Mouse (Mus musculus): ENCODE results near the gene Asxl1. TPM values are rescaled to one million over a fixed set of nuclear protein-coding genes. Genes with fewer than 3 reads are reported as not detected.

The Asxl1 gene
- polyA plus RNA-seq, 1 experiment from 2014 or later: 12.2 TPM

DNA sequence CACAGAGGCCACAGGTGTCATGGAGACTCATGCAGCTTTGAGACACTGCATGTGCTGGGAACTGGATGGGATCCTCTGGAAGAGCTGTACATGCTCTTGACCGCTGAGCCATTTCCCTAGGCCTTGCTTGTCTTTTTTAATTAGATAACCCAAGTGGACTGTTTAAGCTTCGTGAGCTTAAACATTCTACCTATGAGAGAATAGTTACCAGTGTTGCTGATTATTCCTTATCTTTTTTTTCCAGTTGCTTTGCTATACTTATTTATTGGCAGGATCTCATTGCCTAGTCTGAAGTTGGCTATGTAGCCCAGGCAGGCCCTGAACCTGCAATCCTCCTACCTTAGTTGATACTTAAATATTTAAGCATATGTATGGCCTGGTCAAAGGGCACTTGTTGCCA lies 44.2 kb downstream of the Asxl1 start:
- Histone ChIP-seq H3K36me3 (peaks cover 87% of the 10 kb centered on the region), H3K9ac (0 out of 2 replicates have a peak overlapping the region, but pooled peaks have one; percentile 3), H3K4me2 (no peak overlapping the region), H3K4me1 (peaks cover 22% of the 10 kb centered on the region), H3K27me3 (replicated peaks) (no peaks in the 10 kb centered on the region), H3K4me3 (no peak overlapping the region), H3K27ac (no peak overlapping the region), H3K9me3 (replicated peaks) (0 out of 2 replicates have a peak, but pooled peaks cover 3% of the 10 kb centered on the region)
- WGBS (ENCODE audit: insufficient replicate concordance): 41% methylated on average over 2 of the region's 2 CpGs
- peak; percentile 44; the same call in 1 of the 2 replicates for ATAC-seq

DNA sequence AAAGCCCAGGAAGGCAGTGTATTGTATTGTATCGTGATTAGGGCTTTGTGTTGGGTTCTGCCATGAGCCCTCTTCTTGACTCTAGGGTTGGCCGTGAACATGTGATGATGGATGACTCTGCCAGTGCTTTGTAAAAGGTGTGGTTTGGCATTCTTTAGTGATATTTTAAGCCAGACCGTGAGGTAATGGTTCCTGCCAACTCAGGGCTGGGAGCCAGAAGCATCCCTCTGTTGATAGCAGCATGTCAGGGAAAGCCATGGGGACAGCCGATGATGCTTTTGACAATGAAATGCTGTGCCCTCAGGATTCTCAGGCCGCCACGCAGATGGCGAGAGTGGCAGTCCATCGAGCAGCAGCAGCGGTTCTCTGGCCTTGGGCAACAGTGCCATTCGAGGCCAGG lies 47.4 kb downstream of the Asxl1 start:
- no peak overlapping the region for H3K27ac ChIP-seq
- no peak overlapping the region for H3K4me2 ChIP-seq
- ATAC-seq: no peak
- H3K9ac ChIP-seq: no peak overlapping the region
- H3K9me3 ChIP-seq (replicated peaks): 0 out of 2 replicates have a peak, but pooled peaks cover 3% of the 10 kb centered on the region
- H3K4me3 ChIP-seq: no peak overlapping the region
- no peaks in the 10 kb centered on the region for H3K27me3 ChIP-seq (replicated peaks)
- H3K4me1 ChIP-seq: peaks cover 22% of the 10 kb centered on the region
- 86% methylated on average over 10 of the region's 10 CpGs for WGBS (ENCODE audit: insufficient replicate concordance)
- peaks cover 94% of the 10 kb centered on the region for H3K36me3 ChIP-seq

DNA sequence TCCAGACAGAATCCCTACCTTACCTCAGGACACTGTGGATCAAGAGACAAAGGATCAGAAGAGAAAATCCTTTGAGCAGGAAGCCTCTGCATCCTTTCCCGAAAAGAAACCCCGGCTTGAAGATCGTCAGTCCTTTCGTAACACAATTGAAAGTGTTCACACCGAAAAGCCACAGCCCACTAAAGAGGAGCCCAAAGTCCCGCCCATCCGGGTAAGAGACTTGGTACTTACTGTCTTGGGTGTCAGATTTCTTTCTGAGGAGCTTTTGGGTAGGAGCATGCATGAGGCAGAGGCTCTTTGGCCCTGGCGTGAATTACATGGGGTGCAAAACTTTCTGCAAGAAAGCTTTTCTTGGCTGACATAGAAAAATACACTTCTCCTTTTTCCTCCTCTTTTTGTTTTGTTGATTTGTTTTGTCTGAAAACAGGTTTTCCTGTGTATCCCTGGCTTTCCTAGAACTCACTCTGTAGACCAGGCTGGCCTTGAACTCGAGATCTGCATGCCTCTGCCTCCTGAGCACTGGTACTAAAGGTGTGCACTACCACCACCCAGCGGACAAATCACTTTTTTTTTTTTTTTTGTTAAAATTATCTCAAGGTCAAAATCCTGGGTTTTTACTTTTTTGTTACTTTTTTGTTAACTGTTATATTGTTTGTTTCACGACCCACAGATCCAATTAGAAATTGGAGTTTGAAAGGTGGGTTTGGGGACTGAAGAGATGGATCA lies 52.3 kb downstream of the Asxl1 start:
- Histone ChIP-seq H3K27me3 (replicated peaks) (no peaks in the 10 kb centered on the region), H3K9ac (no peak overlapping the region), H3K4me1 (no peaks in the 10 kb centered on the region), H3K4me2 (no peak overlapping the region), H3K36me3 (peaks cover 97% of the 10 kb centered on the region), H3K9me3 (replicated peaks) (0 out of 2 replicates have a peak, but pooled peaks cover 3% of the 10 kb centered on the region), H3K27ac (no peak overlapping the region), H3K4me3 (no peak overlapping the region)
- 88% methylated on average over 11 of the region's 11 CpGs for WGBS (ENCODE audit: insufficient replicate concordance)
- no peak for ATAC-seq

GRCm38 (mm10) chr2:153399166-153399565 lies 53.5 kb downstream of the Asxl1 start:
- H3K9ac ChIP-seq: no peak overlapping the region
- no peak for ATAC-seq
- no peak overlapping the region for H3K27ac ChIP-seq
- WGBS (ENCODE audit: insufficient replicate concordance): 85% methylated on average over 15 of the region's 15 CpGs
- H3K36me3 ChIP-seq: peaks cover 90% of the 10 kb centered on the region
- no peaks in the 10 kb centered on the region for H3K9me3 ChIP-seq (replicated peaks)
- H3K4me2 ChIP-seq: no peak overlapping the region
- no peak overlapping the region for H3K4me3 ChIP-seq
- no peaks in the 10 kb centered on the region for H3K27me3 ChIP-seq (replicated peaks)
- H3K4me1 ChIP-seq: peaks cover 5% of the 10 kb centered on the region; the same call in 1 of the 2 replicates

DNA sequence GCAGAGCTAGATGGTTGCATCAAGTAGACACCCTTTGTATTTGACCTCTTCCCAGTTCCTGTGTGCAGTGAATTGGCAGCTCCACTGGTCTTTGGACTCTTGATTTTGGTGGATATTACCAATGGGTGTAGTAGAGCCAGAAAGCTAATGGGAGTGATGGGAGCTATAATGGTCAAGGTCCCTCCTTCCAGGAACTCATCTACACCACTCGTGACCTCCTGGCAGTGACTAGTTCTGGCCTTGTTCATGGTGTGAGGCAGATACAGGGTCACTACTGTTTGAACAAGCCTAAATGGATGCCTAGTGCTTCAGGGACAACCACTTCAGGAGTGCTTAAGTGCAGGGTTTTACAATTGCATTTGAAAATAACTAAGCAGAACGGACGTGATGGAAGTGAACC lies 58.4 kb downstream of the Asxl1 start:
- no peak overlapping the region for H3K4me2 ChIP-seq
- whole genome bisulfite sequencing (ENCODE audit: insufficient replicate concordance): 83% methylated on average over 3 of the region's 3 CpGs
- peaks cover 75% of the 10 kb centered on the region for H3K36me3 ChIP-seq
- H3K9ac ChIP-seq: no peak overlapping the region
- no peaks in the 10 kb centered on the region for H3K27me3 ChIP-seq (replicated peaks)
- H3K27ac ChIP-seq: 0 out of 2 replicates have a peak overlapping the region, but pooled peaks have one; percentile 23
- no peak for ATAC-seq
- H3K4me1 ChIP-seq: peaks cover 12% of the 10 kb centered on the region; the same call in 1 of the 2 replicates
- no peaks in the 10 kb centered on the region for H3K9me3 ChIP-seq (replicated peaks)
- no peak overlapping the region for H3K4me3 ChIP-seq

GRCm38 (mm10) chr2:153404882-153405281 lies 59.3 kb downstream of the Asxl1 start:
- Histone ChIP-seq H3K36me3 (peaks cover 75% of the 10 kb centered on the region), H3K4me3 (no peak overlapping the region), H3K4me1 (peaks cover 14% of the 10 kb centered on the region), H3K9me3 (replicated peaks) (no peaks in the 10 kb centered on the region), H3K27me3 (replicated peaks) (no peaks in the 10 kb centered on the region), H3K27ac (no peak overlapping the region), H3K4me2 (no peak overlapping the region), H3K9ac (no peak overlapping the region)
- WGBS (ENCODE audit: insufficient replicate concordance): 73% methylated on average over 3 of the region's 3 CpGs
- 0 out of 2 replicates have a peak, but pooled peaks have one; percentile 15 for ATAC-seq

DNA sequence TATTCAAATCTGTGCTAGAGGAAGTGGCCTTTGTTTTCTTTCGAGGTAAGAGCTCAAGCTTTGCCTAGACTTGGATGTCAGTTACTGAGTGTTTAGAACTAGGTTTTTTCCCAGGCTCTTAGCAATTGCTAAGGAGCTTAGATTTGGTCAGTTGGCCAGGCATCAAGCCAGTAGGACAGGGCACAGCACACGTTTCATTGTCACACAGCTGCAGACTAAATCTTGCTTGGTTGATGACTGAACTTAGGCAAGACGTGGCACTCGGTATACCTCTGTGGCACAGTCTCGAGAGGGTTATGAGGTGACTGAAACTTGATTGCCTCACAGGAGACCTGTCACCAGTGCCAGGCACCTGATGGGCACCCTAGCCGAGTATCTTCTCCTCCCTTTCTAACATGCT lies 61.3 kb downstream of the Asxl1 start:
- H3K36me3 ChIP-seq: peaks cover 75% of the 10 kb centered on the region

DNA sequence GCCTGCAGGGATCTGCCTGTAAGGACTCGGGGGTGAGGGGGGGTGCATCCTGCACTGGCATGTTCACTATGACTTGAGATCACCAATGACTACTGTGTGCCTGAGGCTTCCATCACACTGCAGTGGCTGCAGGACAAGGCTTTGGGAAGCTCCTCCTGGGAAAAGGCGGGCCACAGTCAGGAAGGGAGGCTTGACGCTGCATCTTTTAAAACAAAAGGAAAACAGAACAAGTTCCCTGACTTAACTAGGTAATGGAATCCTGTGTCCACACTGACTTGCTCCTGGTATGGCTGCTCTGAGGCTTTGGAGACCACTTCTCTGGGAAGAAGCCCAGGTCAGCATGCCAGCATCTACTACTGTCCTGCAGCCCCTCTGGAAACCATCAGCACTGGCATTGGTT lies 63.3 kb downstream of the Asxl1 start:
- no peak for ATAC-seq
- no peaks in the 10 kb centered on the region for H3K27me3 ChIP-seq (replicated peaks)
- no peak overlapping the region for H3K27ac ChIP-seq
- no peaks in the 10 kb centered on the region for H3K9me3 ChIP-seq (replicated peaks)
- peaks cover 84% of the 10 kb centered on the region for H3K36me3 ChIP-seq
- H3K4me2 ChIP-seq: no peak overlapping the region
- no peak overlapping the region for H3K9ac ChIP-seq
- H3K4me3 ChIP-seq: no peak overlapping the region
- WGBS (ENCODE audit: insufficient replicate concordance): 89% methylated on average over 3 of the region's 3 CpGs
- peaks cover 32% of the 10 kb centered on the region for H3K4me1 ChIP-seq

More for the DNA sequence above, 61.3 kb downstream of the Asxl1 start:
- Histone ChIP-seq H3K9ac (no peak overlapping the region), H3K4me3 (no peak overlapping the region), H3K9me3 (replicated peaks) (no peaks in the 10 kb centered on the region), H3K27me3 (replicated peaks) (no peaks in the 10 kb centered on the region), H3K27ac (no peak overlapping the region), H3K4me2 (no peak overlapping the region), H3K4me1 (peaks cover 30% of the 10 kb centered on the region)
- 79% methylated on average over 6 of the region's 6 CpGs for WGBS (ENCODE audit: insufficient replicate concordance)
- ATAC-seq: no peak

DNA sequence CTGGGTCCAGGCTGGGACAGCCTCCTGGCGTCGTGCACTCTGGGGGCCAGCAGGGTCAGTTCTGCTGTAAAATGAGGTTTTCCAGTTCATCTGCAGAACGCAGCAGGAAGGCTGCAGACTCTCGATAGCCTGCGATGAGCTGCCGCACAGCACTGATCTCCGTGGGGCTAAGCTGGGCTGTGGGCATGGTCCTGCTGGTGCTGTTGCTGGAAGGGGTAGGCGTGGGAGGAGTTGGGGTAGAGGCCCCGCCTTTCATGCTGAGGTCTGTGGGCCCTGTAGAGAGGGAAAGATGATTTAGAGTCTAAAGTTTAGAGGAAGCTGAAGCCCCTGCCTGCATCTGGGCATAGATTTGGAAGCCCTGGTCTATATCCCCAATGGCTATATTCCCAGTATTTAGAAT lies 65.9 kb downstream of the Asxl1 start:
- no peaks in the 10 kb centered on the region for H3K27me3 ChIP-seq (replicated peaks)
- H3K36me3 ChIP-seq: peaks cover 99% of the 10 kb centered on the region
- peaks cover 24% of the 10 kb centered on the region for H3K4me1 ChIP-seq
- H3K27ac ChIP-seq: no peak overlapping the region
- no peak overlapping the region for H3K4me2 ChIP-seq
- H3K9ac ChIP-seq: no peak overlapping the region
- no peaks in the 10 kb centered on the region for H3K9me3 ChIP-seq (replicated peaks)
- no peak for ATAC-seq
- H3K4me3 ChIP-seq: no peak overlapping the region
- 66% methylated on average over 9 of the region's 9 CpGs for WGBS (ENCODE audit: insufficient replicate concordance)

GRCm38 (mm10) chr2:153412563-153412962 lies 66.9 kb downstream of the Asxl1 start:
- Histone ChIP-seq H3K4me1 (peaks cover 24% of the 10 kb centered on the region), H3K36me3 (peaks cover 100% of the 10 kb centered on the region), H3K4me3 (no peak overlapping the region), H3K27ac (peak overlapping the region; percentile 20; the same call in 1 of the 2 replicates), H3K4me2 (no peak overlapping the region), H3K9ac (no peak overlapping the region), H3K27me3 (replicated peaks) (no peaks in the 10 kb centered on the region), H3K9me3 (replicated peaks) (no peaks in the 10 kb centered on the region)
- ATAC-seq: no peak
- 73% methylated on average over 6 of the region's 6 CpGs for WGBS (ENCODE audit: insufficient replicate concordance)

- Histone ChIP-seq H3K9ac (no peak overlapping the region), H3K4me2 (no peak overlapping the region), H3K4me1 (peaks cover 24% of the 10 kb centered on the region), H3K9me3 (replicated peaks) (no peaks in the 10 kb centered on the region), H3K36me3 (peaks cover 100% of the 10 kb centered on the region), H3K27ac (no peak overlapping the region), H3K27me3 (replicated peaks) (no peaks in the 10 kb centered on the region), H3K4me3 (no peak overlapping the region)
- no peak for ATAC-seq
- 37% methylated on average over 2 of the region's 2 CpGs for WGBS (ENCODE audit: insufficient replicate concordance)
Observed at GRCm38 (mm10) chr2:153414607-153415006, 69.0 kb downstream of the Asxl1 start.

GRCm38 (mm10) chr2:153417841-153418240 lies 72.2 kb downstream of the Asxl1 start:
- H3K36me3 ChIP-seq: peaks cover 94% of the 10 kb centered on the region
- WGBS (ENCODE audit: insufficient replicate concordance): 85% methylated on average over 12 of the region's 12 CpGs

More at GRCm38 (mm10) chr2:153417841-153418240, 72.2 kb downstream of the Asxl1 start:
- H3K9ac ChIP-seq: no peak overlapping the region
- no peaks in the 10 kb centered on the region for H3K27me3 ChIP-seq (replicated peaks)
- no peak overlapping the region for H3K4me3 ChIP-seq
- H3K4me1 ChIP-seq: peaks cover 8% of the 10 kb centered on the region
- no peak for ATAC-seq
- no peaks in the 10 kb centered on the region for H3K9me3 ChIP-seq (replicated peaks)
- no peak overlapping the region for H3K27ac ChIP-seq
- H3K4me2 ChIP-seq: no peak overlapping the region
